Mouse (Mus musculus) heart, embryonic 14.5 days (tissue): ENCODE measurements around the gene Zfp54. TPM values are rescaled to one million over a fixed set of nuclear protein-coding genes. Genes with fewer than 3 reads are reported as not detected.
"Not testable (repeated sequence)": the region's sequence is repeated elsewhere in the genome, so short reads cannot be mapped to it uniquely, and the experiment has no call there.

Experiments
- ATAC-seq: fragments of 200-750 bp; cut with Nextera tagmentation; 2 replicates; pipeline ENCODE4 v1.8.0; 2017; ENCODE audit warnings: low read depth, moderate TSS enrichment; ENCODE audit not compliant: insufficient number of reproducible peaks, insufficient read depth, low FRiP score
- H3K27ac ChIP-seq, 2 experiments: fragments of 200-500 bp in 1 of 2; fragments of 300-500 bp in 1 of 2; sonication (generic) in 1 of 2; replicated peaks in 1 of 2; 2 replicates each; pipeline ENCODE4 v1.5.1; 2012 to 2014; ENCODE audit warnings: low read depth in 2 of 2, low read length in 2 of 2, control low read depth in 1 of 2, mild to moderate bottlenecking in 1 of 2, mixed read lengths in 1 of 2; ENCODE audit not compliant: control insufficient read depth in 1 of 2, insufficient read depth in 1 of 2
- H3K27me3 ChIP-seq: fragments of 300-500 bp; sonication (generic); 2 replicates; pipeline ENCODE4 v1.6.1; 2014; ENCODE audit warnings: mild to moderate bottlenecking, low read length, control low read depth; ENCODE audit not compliant: control insufficient read depth, insufficient read depth
- H3K36me3 ChIP-seq: fragments of 300-500 bp; sonication (generic); 2 replicates; pipeline ENCODE4 v1.6.1; 2014; ENCODE audit warnings: mild to moderate bottlenecking, control low read depth, low read length, mixed read lengths; ENCODE audit not compliant: control insufficient read depth, insufficient read depth
- H3K4me1 ChIP-seq, 2 experiments: fragments of 200-500 bp in 1 of 2; fragments of 300-500 bp in 1 of 2; sonication (generic) in 1 of 2; 2 replicates each; pipeline ENCODE4 v1.6.1; 2012 to 2014; ENCODE audit warnings: low read length in 2 of 2, control low read depth in 1 of 2, mixed read lengths in 1 of 2; ENCODE audit not compliant: control insufficient read depth in 2 of 2, insufficient read depth in 2 of 2
- H3K4me2 ChIP-seq: fragments of 300-500 bp; sonication (generic); 2 replicates; pipeline ENCODE4 v1.6.1; 2014; ENCODE audit warnings: mild to moderate bottlenecking, low read length
- H3K4me3 ChIP-seq, 2 experiments: fragments of 200-500 bp in 1 of 2; fragments of 300-500 bp in 1 of 2; sonication (generic) in 1 of 2; 2 replicates each; pipeline ENCODE4 v1.5.1; 2012 to 2014; ENCODE audit warnings: low read length in 2 of 2, mild to moderate bottlenecking in 2 of 2, control low read depth in 1 of 2, low read depth in 1 of 2, moderate library complexity in 1 of 2; ENCODE audit not compliant: control insufficient read depth in 1 of 2, insufficient read depth in 1 of 2
- H3K9ac ChIP-seq: fragments of 300-500 bp; sonication (generic); 2 replicates; pipeline ENCODE4 v1.6.1; 2014; ENCODE audit warnings: mild to moderate bottlenecking, low read length
- H3K9me3 ChIP-seq: fragments of 300-500 bp; sonication (generic); 2 replicates; pipeline ENCODE4 v1.6.1; 2016; ENCODE audit warnings: low read length, control low read depth; ENCODE audit not compliant: control insufficient read depth
- WGBS: fragments of 180-500 bp; shearing (Covaris S2); extraction: QIAGEN DNeasy Blood & Tissue Kit; methylation state at CpG from one replicate; pipeline ENCODE4 v1.1.7; 2014; 5-methylcytosine and 5-hydroxymethylcytosine counted together
- polyA plus RNA-seq: library from polyadenylated mRNA; unstranded; fragments of >200 nt; fragmentation: Nextera tagmentation; extraction: Ambion mirVana; gene quantifications from 2 replicates; pipeline ENCODE4 v1.2.1, GENCODE M21; 2014

Gene Zfp54
- polyA plus RNA-seq, 1 experiment from 2014 or later: 4.0 TPM

DNA sequence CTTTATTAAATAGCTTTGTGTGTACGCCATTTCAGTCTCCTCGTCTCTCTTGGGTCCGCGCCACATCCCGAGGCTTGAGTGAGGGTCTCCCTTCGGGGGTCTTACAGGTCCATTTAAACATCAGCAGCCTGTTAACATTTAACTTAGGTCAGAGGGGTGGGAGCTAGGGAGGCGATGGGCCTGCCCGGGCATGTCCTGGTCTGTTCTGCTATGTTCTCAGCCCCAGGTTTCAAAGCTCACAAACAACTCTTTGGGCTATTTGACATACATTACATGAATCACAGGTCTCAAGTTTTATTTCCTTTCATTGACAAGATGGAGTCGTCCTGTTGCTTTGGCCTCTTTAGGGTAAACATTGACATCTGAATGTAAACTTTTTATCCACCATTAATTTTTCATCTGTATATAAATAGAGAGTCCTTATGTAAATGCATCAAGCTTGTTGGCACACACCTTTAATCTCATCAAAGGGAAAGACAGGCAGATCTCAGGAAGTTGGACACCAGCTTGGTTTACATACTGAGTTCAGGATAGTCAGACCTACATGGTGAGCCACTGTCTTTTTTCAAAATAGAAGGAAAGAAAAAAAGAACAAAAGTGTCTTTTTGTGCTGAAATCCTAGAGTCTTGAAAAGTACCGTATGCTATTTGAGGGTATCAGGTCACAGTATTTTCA is 55.2 kb downstream of the Zfp54 start:
- not testable (repeated sequence) for H3K36me3 ChIP-seq, H3K9ac ChIP-seq, H3K4me1 ChIP-seq, ATAC-seq, H3K9me3 ChIP-seq, H3K27me3 ChIP-seq, H3K4me2 ChIP-seq, H3K27ac ChIP-seq, H3K4me3 ChIP-seq
- WGBS: 86% methylated on average over 10 of the region's 10 CpGs

Other genes with a start within 250 kb of the Zfp54 start
- gene Vmn1r234, start 197.1 kb upstream of the Zfp54 start, polyA plus RNA-seq: not detected in 2 replicates
- not detected in 2 replicates for gene Vmn1r235, start 166.8 kb upstream of the Zfp54 start, polyA plus RNA-seq
- not detected in 2 replicates for gene Vmn1r236, start 140.3 kb upstream of the Zfp54 start, polyA plus RNA-seq
- gene Vmn1r237, start 111.4 kb upstream of the Zfp54 start, polyA plus RNA-seq: not detected in 2 replicates
- 2.1 and 2.5 TPM in 2 replicates for gene Zfp677, start 39.5 kb upstream of the Zfp54 start, polyA plus RNA-seq
- 9.8 and 11.6 TPM in 2 replicates for gene Zfp51, start 27.1 kb downstream of the Zfp54 start, polyA plus RNA-seq
- 5.3 and 5.5 TPM in 2 replicates for gene Zfp53, start 65.8 kb downstream of the Zfp54 start, polyA plus RNA-seq
- 3.8 and 4.0 TPM in 2 replicates for gene Zfp52, start 112.3 kb downstream of the Zfp54 start, polyA plus RNA-seq
- 14.7 and 14.8 TPM in 2 replicates for gene Zfp948, start 143.8 kb downstream of the Zfp54 start, polyA plus RNA-seq
- gene Zfp983, start 227.4 kb downstream of the Zfp54 start, polyA plus RNA-seq: 2.7 and 4.1 TPM in 2 replicates